Mouse (Mus musculus) cerebellum, adult 9-10 months (tissue): Measurements from ENCODE around the gene Mrnip.
"Not testable (repeated sequence)": the region's sequence is repeated elsewhere in the genome, so short reads cannot be mapped to it uniquely, and the experiment has no call there.

ENCODE experiments used
- DNase-seq: peaks from one replicate; pipeline ENCODE4 v3.0.0; 2022

The Mrnip gene

DNA sequence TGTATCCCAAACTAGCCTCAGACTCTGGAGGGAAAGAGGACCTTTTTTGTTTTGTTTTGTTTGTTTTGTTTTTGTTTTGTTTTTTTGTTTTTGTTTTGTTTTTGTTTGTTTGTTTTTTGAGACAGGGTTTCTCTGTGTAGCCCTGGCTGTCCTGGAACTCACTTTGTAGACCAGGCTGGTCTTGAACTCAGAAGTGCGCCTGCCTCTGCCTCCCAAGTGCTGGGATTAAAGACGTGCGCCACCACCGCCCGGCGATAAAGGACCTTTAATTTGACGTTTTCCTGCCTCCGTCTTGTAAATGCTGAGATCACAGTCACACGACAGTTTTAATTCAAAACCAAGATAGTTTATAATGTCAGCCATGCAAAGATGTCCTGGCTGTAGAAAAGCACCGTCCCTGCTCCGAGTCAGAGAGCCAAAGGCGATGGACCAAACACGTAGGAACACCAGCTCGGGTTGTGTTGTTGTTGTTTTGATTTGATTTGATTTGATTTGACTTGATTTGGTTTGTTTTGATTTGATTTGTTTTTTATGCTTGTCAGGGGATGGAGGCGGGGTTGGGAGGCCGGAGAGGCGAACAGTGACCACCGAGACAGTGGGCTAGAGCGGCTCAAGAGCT lies at the start of gene Mrnip:
TSS of gene Mrnip (plus strand) at position 334 of the 619 bp plus-strand sequence.
- DNase-seq: not testable (repeated sequence)

DNA sequence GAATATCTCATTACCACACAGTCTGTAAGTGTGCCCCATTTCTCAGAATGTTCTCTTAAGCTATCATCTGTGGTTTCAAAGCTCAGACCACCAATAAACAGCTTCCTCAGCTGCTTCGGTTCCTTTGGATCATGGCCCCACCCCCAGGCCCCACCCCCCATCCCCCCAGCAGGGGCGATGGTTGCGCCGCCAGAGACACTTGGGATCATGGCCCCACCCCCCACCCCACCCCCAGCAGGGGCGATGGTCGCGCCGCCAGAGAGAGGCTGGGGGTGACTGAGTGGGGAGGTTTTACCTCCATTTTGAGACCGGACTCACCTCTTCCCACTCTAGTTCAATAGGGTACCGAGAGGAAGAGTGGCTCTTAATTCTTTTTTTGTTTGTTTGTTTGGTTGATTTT lies 46.5 kb upstream of the Mrnip start:
- DNase-seq: no peak

DNA sequence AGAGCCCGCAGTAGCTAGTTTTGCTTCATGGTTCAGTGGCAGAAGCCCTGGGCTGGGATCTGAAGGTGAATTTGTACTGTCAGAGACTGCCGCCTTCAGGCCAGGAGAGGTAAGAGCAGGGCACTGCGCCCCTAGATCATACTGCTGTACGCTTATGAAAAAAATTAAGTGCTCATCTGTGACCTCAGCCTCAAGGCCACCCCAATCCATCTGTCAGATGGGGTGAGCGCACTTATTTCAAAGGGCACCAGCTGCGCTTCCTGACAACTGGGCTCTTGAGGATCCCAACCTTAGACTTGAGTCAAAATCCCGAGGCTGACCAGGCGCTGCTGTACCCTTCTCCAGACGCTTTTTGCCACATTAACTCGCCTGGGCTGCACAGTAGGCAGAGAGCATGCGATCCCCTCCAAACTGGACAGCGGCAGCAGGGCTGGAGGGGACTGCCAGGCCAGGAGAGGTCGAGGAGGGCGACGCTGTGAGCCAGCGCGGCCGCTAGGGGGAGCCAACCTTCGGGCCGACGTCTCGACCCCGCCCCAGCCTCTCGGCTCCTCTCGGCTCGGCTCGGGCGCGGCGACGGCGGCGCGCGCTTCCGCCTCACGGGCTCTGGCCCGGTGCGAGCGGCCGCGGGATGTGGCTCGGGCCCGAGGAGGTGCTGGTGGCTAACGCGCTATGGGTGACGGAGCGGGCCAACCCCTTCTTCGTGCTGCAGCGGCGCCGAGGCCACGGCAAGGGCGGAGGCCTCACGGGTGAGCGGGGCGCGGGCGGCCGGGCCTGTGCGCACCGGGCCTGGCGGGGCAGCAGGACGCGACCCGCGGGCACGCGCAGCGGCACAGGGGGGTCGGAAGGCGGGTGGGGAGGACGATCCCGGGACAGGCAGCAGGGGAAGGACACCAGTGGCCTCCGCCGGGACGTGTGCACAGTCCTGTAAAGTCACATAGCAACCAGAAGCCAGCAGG lies 43.2 kb upstream of the Mrnip start, which contains the start of gene Tbc1d9b:
TSS of gene Tbc1d9b (plus strand) at position 586 of the 956 bp plus-strand sequence.
- peak; percentile 94 for DNase-seq

DNA sequence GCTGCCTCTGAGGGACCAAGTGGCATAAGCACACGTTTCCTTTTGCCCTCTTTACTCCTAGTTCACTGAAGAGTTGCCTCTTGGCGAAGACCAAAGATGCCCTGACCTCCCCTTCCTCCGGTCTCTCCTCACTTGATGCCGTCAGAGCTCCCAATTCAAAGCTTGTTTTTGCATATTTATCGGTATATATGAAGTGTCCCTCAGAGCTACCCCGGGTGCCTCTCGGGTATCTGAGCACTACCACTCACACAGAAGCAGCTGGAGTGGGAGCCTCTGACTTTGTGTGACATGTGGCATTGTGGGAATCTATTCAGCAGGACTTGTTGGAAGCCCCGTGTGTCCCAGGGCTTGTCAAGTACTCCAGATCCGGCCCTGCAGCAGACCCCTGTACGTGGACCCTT lies 42.4 kb upstream of the Mrnip start:
- DNase-seq: peak; percentile 57

DNA sequence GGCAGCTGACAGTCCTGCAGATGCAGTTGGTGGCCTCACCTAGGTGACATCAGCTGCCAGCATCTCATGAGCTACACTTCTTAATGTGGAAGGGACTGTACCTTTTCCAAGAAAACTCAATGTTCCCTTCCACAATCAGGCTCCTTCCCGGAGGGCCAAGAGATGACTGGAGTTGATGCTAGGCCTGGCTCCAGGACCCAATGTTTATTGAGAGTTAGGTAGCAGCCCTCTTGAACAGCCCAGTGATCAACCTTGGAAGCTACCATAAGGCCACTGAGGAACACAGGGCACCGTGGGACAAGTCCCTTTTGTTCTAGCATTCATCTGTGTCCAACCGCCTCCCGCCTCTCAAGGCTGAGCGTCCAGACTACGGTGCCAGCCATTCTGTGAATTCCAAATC lies 42.0 kb upstream of the Mrnip start:
- DNase-seq: peak; percentile 49

DNA sequence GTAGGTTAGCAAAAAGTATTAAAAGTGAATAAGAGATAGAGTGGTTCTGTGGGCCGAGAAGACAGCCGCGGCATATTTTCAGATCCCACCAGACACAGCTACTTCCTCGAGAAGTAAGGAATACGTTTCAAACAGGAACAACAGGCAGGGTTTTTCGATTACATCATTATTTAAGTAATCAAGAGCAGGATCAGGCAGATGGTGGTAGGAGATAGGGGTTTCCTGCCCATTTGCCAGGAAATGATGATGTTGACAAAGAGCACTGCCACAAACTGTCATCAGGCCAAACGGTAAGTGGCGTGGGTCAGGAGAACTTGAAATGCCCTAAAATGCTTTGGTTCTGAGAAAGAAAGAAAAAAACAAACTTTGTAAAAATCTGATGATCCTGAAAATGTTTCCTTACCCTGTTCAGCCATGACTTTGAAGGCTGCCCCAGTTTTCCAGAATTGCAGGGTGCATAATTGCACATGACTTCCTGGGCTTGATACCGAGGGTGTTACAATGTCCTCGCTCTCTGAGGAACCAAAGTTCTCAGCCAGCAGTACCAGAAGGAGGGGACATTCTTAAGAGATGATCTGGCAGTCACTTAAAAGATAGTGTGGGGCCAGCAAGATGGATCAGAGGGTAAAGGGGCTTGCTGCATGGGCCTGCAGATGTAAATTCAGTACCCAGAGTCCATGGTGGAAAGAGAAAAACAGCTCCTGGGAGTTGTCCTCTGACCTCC lies 39.9 kb upstream of the Mrnip start:
- DNase-seq: no peak

DNA sequence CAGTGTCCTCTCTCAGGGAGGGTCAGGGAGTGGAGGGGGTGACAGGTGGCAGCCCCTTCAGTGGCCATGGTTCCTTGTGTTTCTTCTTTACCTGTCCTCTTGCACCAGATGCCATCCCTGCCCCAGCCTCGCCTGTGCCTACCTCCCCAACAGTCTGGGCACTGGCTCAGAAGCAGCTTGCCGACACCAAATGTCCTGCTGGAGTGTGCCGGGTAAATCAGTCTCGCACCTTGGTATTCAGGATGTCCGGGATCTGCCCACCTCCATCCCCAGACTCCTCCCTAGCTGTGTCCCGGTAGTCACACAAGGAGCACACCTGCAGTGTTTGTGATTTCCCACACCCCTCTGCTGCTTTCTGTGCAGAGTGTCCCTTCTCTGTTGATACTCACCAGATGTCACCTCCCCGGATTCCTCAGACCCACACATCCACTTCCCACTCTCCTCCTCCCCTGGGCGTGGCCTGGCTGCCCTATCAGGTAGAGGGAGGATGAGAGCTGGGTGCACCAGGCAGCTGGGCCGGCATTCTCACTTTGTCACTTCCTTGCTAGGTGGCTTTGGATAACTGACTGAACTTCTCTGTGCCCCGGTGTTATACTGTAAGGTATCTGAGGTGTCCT lies 35.9 kb upstream of the Mrnip start:
- DNase-seq: peak; percentile 69

DNA sequence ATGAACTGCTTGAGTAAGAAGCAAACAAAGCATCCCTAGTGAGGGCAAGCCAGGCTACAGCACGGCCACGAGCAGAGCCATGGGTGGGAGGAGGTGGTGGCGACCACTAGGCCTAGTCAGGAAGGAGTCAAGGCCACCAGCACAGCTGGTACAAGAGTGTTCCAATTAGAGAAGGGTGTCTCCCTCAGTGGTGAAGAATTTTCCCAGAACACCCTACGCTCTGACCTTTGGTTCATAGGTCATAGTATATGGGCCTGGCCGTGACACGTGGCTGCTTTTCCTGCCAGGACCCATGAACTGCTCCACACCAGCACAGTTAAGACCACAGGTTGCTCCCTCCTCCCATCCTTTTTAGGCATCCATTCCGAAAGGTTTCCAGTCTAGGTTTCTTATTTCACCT lies 34.7 kb upstream of the Mrnip start:
- no peak for DNase-seq

DNA sequence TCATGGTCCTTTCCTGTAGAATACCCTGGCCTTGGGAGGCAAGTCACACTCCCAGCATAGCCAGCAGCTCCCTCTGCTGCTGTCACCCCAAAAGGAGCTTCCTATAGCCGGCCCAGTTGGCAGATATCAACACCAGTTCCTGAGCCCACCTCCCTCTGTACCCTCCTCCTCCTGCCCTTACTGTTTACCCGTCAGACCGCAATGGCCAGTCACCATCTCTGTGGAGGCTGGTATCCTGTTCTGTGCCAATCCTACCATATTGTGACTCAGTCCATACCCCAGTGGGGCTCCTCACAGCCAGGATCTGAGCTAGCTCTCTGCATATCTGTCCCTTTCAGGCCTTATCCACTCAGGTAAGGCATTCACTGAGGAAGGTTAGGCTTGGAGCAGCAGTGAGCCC lies 28.7 kb upstream of the Mrnip start:
- no peak for DNase-seq

DNA sequence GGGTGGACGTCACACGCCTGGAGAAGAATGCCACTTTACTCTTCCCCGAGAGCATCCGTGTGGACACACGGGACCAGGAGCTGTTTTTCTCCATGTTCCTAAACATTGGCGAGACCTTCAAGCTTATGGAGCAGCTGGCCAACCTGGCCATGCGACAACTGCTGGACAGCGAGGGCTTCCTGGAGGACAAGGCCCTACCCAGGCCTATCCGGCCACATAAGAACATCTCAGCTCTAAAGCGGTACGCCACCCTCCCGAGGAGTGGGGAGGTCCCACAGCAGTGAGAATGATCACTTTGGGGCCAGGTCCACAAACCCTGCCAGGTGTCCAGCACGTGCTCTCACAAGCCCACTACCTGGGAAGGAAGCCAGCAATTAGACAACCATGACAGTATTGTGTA lies 28.1 kb upstream of the Mrnip start:
- DNase-seq: no peak

DNA sequence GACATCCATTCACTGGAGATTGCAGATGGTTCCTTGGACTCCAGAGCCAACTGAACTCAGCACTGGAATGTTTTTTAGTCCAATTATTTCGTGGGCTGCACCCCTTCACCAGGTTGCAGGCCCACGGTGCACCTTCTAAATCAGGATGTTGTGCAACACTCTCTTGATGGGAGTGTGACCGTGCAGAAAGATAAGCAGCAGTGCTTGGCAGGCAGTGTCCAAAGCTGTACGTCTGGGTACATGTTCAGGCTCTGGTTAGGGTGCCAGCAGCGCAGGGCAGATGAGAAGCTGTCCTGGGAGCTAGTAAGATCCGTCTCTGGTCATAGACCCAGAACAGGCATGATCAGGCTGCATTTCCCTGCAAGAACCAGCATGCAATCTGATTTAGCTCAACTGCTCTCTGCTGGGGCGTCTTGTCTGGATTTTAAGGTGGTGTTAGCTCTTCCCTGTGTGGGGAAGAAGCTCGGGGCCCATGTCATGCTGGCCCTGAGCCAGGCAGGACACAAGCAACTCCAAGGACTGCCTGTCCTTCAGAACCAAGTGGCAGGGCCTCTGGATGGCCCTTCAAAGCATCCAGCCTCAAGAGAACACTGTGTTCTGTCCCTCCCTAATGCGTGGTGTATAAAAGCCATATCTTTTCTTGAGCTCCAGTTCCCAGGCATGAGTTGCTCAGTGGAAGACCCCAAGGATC lies 26.8 kb upstream of the Mrnip start:
- DNase-seq: no peak

DNA sequence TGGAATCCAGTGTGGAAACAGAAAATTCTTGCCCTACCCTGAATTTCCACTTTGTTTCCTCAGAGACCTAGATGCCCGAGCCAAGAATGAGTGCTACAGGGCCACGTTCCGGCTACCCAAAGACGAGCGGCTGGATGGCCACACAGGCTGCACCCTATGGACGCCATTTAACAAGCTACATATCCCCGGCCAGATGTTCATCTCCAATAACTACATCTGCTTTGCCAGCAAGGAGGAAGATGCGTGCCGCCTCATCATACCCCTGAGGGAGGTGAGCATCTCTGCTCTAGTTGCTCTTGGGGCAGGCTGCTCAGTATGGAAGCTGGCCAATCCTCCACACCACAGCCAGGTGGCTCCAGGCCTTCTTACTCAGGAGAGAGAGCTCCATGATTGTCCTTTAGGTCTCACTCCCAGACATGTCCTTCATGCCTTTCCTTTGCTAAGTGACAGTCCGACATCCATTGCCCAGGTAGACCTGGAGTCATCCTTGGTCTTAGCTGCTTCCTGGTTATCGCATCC lies 26.2 kb upstream of the Mrnip start:
- peak; percentile 58 for DNase-seq

DNA sequence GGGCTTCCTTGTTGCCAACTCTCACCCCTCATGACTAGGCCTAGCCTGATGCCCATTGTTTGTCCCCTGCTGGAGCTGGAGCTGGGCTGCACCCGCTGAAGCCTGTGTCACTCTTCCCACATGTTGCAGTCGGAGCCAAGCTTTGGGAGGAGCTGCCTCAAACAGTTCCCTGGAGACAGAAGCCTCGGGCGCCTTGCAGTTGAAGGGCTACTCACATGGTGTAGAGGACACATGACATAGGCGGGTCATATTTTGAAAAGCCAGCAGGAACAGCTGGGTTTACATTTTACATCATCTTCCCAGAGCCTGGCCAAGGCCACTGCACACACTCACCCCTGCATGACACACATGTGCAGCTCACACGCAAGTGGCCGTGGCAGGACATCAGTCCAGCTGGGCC lies 25.0 kb upstream of the Mrnip start:
- DNase-seq: no peak

DNA sequence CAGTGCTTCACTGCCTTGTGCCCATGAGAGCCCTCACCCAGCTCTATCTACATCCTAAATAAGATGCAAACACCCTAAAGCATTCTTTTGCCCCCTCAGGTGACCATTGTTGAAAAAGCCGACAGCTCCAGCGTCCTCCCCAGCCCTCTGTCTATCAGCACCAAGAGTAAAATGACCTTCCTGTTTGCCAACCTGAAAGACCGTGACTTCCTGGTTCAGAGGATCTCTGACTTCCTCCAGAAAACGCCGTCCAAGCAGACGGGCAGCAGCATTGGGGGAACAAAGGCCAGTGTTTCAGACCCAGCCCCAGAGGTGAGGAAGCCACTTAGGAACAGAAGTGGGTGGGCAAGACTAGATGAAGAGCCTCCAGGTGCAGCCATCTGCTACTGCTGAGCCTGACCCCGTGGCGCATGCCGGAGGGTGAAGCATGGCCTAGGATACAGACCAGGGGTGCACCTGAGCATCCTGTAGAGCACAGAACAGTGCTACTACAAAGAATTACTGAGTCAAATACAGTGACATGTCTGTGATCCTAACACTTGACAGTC lies 24.6 kb upstream of the Mrnip start:
- no peak for DNase-seq

DNA sequence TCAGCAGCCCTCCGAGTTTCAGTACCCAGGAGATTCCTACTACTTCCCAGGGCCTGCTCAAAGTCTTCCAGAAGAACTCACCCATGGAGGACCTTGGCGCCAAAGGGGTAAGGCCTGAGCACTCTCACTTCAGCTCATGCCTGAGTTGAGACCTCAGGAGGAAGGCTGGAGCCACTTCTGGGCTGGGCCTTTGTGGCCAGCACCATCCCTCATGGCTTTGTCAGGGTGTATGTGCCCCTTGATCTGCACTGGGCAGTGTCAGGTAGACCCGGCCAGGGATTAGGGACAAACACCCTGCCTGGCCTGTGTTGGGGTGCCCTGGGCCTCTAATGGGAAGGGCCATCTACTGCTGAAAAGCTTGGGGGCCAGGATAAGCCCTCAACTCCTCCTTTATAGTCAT lies 22.9 kb upstream of the Mrnip start:
- DNase-seq: no peak

DNA sequence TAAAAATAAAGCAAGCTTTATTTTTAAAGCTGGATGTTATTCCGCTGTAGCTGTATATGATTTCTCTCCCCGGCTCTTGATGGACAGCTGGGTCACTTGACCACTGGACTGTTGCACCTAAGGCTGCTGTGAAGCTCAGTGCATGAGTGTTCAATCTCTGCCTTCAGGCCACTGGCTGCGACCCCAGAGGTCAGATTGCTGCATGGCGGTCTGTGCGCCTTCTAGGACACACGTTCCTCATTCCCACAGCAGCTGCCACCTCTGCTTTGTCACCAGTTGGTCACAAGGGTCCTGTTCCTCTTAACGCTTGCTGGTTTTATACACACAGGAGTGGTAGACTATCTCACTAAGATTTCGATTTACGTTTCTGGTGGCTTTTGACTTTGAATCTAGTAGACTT lies 20.1 kb upstream of the Mrnip start:
- no peak for DNase-seq

DNA sequence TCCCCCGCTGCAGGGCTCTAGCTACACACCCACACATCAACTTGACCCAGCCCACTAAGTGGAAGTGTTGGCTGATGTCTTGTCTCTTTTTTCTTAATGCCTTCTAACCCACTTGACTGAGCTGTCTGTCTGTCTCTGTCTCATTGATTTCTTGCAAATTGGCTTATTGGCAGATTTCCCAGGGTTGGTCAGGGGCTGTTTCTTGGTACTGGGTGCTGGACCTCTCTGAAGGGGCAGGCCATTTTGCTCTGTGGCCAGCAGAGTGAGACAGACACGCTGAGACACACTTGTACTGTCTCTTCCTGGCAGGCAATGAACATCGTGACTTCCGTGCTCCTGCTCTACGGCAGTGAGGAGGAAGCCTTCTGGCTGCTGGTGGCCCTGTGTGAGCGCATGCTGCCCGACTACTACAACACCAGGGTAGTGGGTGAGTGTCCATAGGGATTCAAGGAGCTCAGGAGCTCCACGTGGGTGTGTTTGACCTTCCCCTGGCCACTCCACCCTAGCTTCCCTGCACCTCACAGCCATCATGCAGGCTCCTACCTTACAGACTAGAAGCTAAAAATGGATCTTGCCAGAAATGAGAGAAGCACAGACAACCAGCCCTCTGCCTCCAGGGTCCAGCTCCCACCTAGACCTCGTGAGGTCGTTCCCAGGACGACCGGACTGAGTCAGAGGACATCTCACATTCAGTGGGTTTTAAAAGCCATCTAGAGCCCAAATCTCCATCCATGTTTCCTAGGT lies 19.3 kb upstream of the Mrnip start:
- DNase-seq: no peak

DNA sequence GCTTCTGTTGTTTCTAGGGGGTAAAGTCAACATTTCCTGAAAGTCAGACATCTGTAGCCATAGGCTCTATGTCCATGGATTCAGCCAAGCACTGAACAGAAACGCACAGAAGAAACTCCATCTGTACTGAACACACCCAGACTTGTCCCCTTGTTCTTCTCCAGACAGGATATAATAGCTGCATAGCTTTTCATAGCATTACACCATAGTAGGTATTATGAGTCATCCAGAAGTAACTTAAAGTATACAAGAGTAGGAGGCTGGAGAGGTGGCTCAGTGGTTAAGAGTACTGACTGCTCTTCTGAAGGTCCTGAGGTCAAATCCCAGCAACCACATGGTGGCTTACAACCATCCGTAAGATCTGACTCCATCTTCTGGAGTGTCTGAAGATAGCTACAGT lies 18.5 kb upstream of the Mrnip start:
- no peak for DNase-seq

DNA sequence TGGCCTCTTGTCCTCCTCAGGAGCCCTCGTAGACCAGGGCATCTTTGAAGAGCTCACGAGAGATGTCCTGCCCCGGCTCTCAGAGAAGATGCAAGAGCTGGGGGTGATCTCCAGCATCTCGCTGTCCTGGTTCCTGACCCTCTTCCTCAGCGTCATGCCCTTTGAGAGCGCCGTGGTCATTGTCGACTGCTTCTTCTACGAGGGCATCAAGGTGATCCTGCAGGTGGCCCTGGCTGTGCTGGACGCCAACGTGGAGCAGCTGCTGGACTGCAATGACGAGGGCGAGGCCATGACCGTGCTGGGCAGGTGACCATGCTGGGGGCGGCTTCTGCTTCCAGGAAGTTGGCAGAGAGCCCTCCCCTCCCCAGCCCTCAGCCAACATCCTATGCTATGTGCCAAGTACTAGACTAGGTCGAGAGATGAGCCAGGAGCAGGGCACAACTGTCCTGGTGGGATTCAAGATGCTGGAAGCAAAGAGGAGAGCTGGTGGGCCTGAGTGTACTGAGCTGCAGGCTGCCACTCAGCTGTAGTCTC lies 17.5 kb upstream of the Mrnip start:
- no peak for DNase-seq

DNA sequence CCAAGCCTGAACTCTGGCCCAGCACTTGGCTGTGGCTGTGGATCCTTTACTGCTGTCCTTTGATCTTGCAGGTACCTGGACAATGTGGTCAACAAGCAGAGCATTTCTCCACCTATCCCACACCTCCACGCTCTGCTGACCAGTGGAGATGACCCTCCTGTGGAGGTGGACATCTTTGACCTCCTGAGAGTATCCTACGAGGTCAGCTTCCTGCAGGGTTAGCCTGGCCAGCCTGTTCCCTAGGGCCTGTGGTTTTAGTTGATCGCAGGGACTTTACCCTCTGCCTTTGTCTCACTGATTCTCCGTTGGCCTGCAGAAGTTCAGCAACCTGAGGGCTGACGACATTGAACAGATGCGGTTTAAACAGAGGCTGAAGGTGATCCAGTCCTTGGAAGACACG lies 15.9 kb upstream of the Mrnip start:
- no peak for DNase-seq

DNA sequence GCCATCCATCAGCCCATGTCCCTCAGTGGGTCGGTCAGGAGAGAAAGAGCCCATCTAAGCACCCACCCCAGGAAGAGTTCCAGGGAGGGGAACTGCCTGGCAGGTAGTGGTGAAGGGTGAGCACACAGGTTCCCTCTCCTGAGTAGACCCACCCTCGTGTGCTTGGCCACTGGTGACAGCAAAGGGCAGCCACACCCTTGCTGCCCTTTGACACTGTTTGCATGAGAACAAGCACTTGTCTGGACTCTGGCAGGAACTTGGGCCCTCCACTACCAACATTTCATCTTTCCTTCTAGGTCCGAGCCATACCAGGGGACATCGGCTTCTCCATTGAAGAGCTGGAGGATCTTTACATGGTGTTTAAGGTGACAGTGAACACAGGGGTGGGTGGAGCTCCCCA lies 14.9 kb upstream of the Mrnip start:
- no peak for DNase-seq
